Mouse (Mus musculus) spleen, adult 18-20 months (tissue): ENCODE measurements at regions not wholly inside any gene's neighbourhood (a gene's known extent, or its start where the extent isn't known, plus 50 kb on each side); places are given as distances from the start of the nearest gene placed in this dataset.

ENCODE experiments used
- DNase-seq, 2 experiments: peaks; one replicate each; pipeline ENCODE4 v3.0.0; 2022; ENCODE audit warnings: mixed read lengths in 2 of 2

GRCm38 (mm10) chr2:137575750-137576149 lies 459.3 kb upstream of the Jag1 start:
- no peak for DNase-seq

- no peak for DNase-seq
These were observed 458.5 kb upstream of the Jag1 start for GRCm38 (mm10) chr2:137574845-137575449.

- DNase-seq, result no peak
These were observed 454.7 kb upstream of the Jag1 start for GRCm38 (mm10) chr2:137571146-137571545.

- DNase-seq, result no peak
These were observed 450.2 kb upstream of the Jag1 start for GRCm38 (mm10) chr2:137566619-137567018.

GRCm38 (mm10) chr2:137564064-137564624 lies 447.7 kb upstream of the Jag1 start:
- DNase-seq, result no peak

- no peak for DNase-seq
These were observed 443.9 kb upstream of the Jag1 start for GRCm38 (mm10) chr2:137560366-137560765.

GRCm38 (mm10) chr2:137553871-137554270 lies 437.4 kb upstream of the Jag1 start:
- no peak for DNase-seq

- no peak for DNase-seq
These were observed 420.1 kb upstream of the Jag1 start for GRCm38 (mm10) chr2:137536581-137536980.

GRCm38 (mm10) chr2:137516271-137516670 lies 399.8 kb upstream of the Jag1 start:
- no peak for DNase-seq

- no peak for DNase-seq
These were observed 398.6 kb upstream of the Jag1 start for GRCm38 (mm10) chr2:137515043-137515442.

- DNase-seq, result no peak
These were observed 397.6 kb upstream of the Jag1 start for GRCm38 (mm10) chr2:137513895-137514506.

GRCm38 (mm10) chr2:137510671-137511235 lies 394.3 kb upstream of the Jag1 start:
- DNase-seq, result no peak

GRCm38 (mm10) chr2:137501236-137501635 lies 384.8 kb upstream of the Jag1 start:
- no peak for DNase-seq

- DNase-seq, result no peak
These were observed 381.2 kb upstream of the Jag1 start for GRCm38 (mm10) chr2:137497616-137498015.

- DNase-seq, result no peak
These were observed 377.2 kb upstream of the Jag1 start for GRCm38 (mm10) chr2:137493600-137493999.

GRCm38 (mm10) chr2:137489181-137489682 lies 372.8 kb upstream of the Jag1 start:
- no peak for DNase-seq

GRCm38 (mm10) chr2:137468769-137469168 lies 352.3 kb upstream of the Jag1 start:
- DNase-seq, result no peak

- DNase-seq, result no peak
These were observed 340.8 kb upstream of the Jag1 start for GRCm38 (mm10) chr2:137457061-137457753.

GRCm38 (mm10) chr2:137456436-137456835 lies 340.0 kb upstream of the Jag1 start:
- no peak for DNase-seq

- no peak for DNase-seq
These were observed 330.5 kb upstream of the Jag1 start for GRCm38 (mm10) chr2:137446919-137447318.

- no peak for DNase-seq
These were observed 321.3 kb upstream of the Jag1 start for GRCm38 (mm10) chr2:137437741-137438140.

- DNase-seq, result no peak
These were observed 319.7 kb upstream of the Jag1 start for GRCm38 (mm10) chr2:137436161-137436560.

- no peak for DNase-seq
These were observed 306.2 kb upstream of the Jag1 start for GRCm38 (mm10) chr2:137422656-137423055.
